Mouse (Mus musculus) hindbrain, embryonic 16.5 days (tissue): ENCODE results near the gene Tk1. TPM values are rescaled to one million over a fixed set of nuclear protein-coding genes. Genes with fewer than 3 reads are reported as not detected.

Source experiments
- ATAC-seq: fragments of 200-750 bp; cut with Nextera tagmentation; 2 replicates; pipeline ENCODE4 v1.8.0; 2017; ENCODE audit warnings: moderate TSS enrichment, moderate library complexity
- H3K27ac ChIP-seq: fragments of 300-500 bp; sonication (generic); 2 replicates; pipeline ENCODE4 v1.5.1; 2014; ENCODE audit warnings: low read depth, mild to moderate bottlenecking, control low read depth, low read length, moderate library complexity
- H3K27me3 ChIP-seq: fragments of 300-500 bp; sonication (generic); replicated peaks from 2 replicates; pipeline ENCODE4 v1.6.1; 2014; ENCODE audit warnings: low read length; ENCODE audit not compliant: control insufficient read depth, insufficient read depth
- H3K36me3 ChIP-seq: fragments of 300-500 bp; sonication (generic); 2 replicates; pipeline ENCODE4 v1.6.1; 2014; ENCODE audit warnings: mild to moderate bottlenecking, low read length, moderate library complexity, mixed read lengths; ENCODE audit not compliant: control insufficient read depth, insufficient read depth
- H3K4me1 ChIP-seq: fragments of 300-500 bp; sonication (generic); 2 replicates; pipeline ENCODE4 v1.6.1; 2014; ENCODE audit warnings: low read depth, low read length; ENCODE audit not compliant: control insufficient read depth, insufficient read depth
- H3K4me2 ChIP-seq: fragments of 300-500 bp; sonication (generic); 2 replicates; pipeline ENCODE4 v1.6.1; 2014; ENCODE audit warnings: mild to moderate bottlenecking, low read length, control low read depth, moderate library complexity
- H3K4me3 ChIP-seq: fragments of 300-500 bp; sonication (generic); 2 replicates; pipeline ENCODE4 v1.5.1; 2014; ENCODE audit warnings: mild to moderate bottlenecking, low read length, control low read depth, moderate library complexity
- H3K9ac ChIP-seq: fragments of 300-500 bp; sonication (generic); 2 replicates; pipeline ENCODE4 v1.6.1; 2014; ENCODE audit warnings: low read depth, mild to moderate bottlenecking, control low read depth, low read length, moderate library complexity
- H3K9me3 ChIP-seq: fragments of 300-500 bp; sonication (generic); 2 replicates; pipeline ENCODE4 v1.6.1; 2014; ENCODE audit warnings: mild to moderate bottlenecking, low read length, moderate library complexity; ENCODE audit not compliant: control insufficient read depth
- WGBS: fragments of 180-500 bp; shearing (Covaris S2); extraction: QIAGEN DNeasy Blood & Tissue Kit; methylation state at CpG from one replicate; pipeline ENCODE4 v1.1.7; 2014; 5-methylcytosine and 5-hydroxymethylcytosine counted together
- polyA plus RNA-seq: library from polyadenylated mRNA; unstranded; fragments of >200 nt; fragmentation: Nextera tagmentation; extraction: Ambion mirVana; gene quantifications from 2 replicates; pipeline ENCODE4 v1.2.1, GENCODE M21; 2015

The Tk1 gene
- 19.6 and 21.2 TPM in 2 replicates for polyA plus RNA-seq

- no peaks in the 10 kb centered on the region for H3K9me3 ChIP-seq
- H3K9ac ChIP-seq = peak within 1 kb of the TSS; percentile 66
- peak within 1 kb of the TSS; percentile 95 for H3K4me2 ChIP-seq
- peaks cover 42% of the 10 kb centered on the region for H3K4me1 ChIP-seq
- peak within 1 kb of the TSS; percentile 59 for H3K27ac ChIP-seq
- H3K27me3 ChIP-seq = no peaks in the 10 kb centered on the region
- WGBS = under 1% methylated on average over 34 of the region's 34 CpGs
- peak within 1 kb of the TSS; percentile 53 for H3K4me3 ChIP-seq
- no peaks in the 10 kb centered on the region for H3K36me3 ChIP-seq
- ATAC-seq = peak; percentile 34; the same call in 1 of the 2 replicates
Measured at GRCm38 (mm10) chr11:117825333-117826101, at the start of gene Tk1, which contains the start of gene Afmid. Gene Tk1, minus strand, starts transcription at chr11:117826092. Gene Afmid, plus strand, starts transcription at chr11:117825924.

- Histone ChIP-seq H3K27ac (no peak overlapping the region), H3K4me1 (peaks cover 18% of the 10 kb centered on the region), H3K9me3 (no peaks in the 10 kb centered on the region), H3K9ac (no peak overlapping the region), H3K4me3 (no peak overlapping the region), H3K4me2 (no peak overlapping the region), H3K27me3 (no peaks in the 10 kb centered on the region), H3K36me3 (no peaks in the 10 kb centered on the region)
- WGBS = 26% methylated on average over 6 of the region's 6 CpGs
- no peak for ATAC-seq
Measured at GRCm38 (mm10) chr11:117875681-117876080, 49.8 kb upstream of the Tk1 start.

GRCm38 (mm10) chr11:117874419-117874818 is 48.5 kb upstream of the Tk1 start:
- Histone ChIP-seq H3K27me3 (no peaks in the 10 kb centered on the region), H3K4me1 (peaks cover 20% of the 10 kb centered on the region), H3K4me2 (no peak overlapping the region), H3K36me3 (no peaks in the 10 kb centered on the region), H3K27ac (no peak overlapping the region), H3K4me3 (no peak overlapping the region), H3K9me3 (no peaks in the 10 kb centered on the region), H3K9ac (no peak overlapping the region)
- WGBS = 61% methylated on average over 4 of the region's 4 CpGs
- no peak for ATAC-seq

- Histone ChIP-seq H3K4me3 (peak within 1 kb of the TSS; percentile 66), H3K4me2 (peak within 1 kb of the TSS; percentile 76), H3K9me3 (no peaks in the 10 kb centered on the region), H3K9ac (peak within 1 kb of the TSS; percentile 76), H3K4me1 (peaks cover 9% of the 10 kb centered on the region), H3K27ac (peak within 1 kb of the TSS; percentile 41; the same call in 1 of the 2 replicates), H3K27me3 (no peaks in the 10 kb centered on the region), H3K36me3 (no peaks in the 10 kb centered on the region)
- 2% methylated on average over 51 of the region's 51 CpGs for WGBS
- peak; percentile 77 for ATAC-seq
Measured at GRCm38 (mm10) chr11:117872861-117873608, 47.1 kb upstream of the Tk1 start, which contains the start of gene Tha1. Gene Tha1, minus strand, starts transcription at chr11:117873481.

GRCm38 (mm10) chr11:117871911-117872584 is 46.2 kb upstream of the Tk1 start:
- peak overlapping the region; percentile 76 for H3K4me2 ChIP-seq
- no peaks in the 10 kb centered on the region for H3K36me3 ChIP-seq
- H3K9ac ChIP-seq = peak overlapping the region; percentile 76
- 62% methylated on average over 12 of the region's 12 CpGs for WGBS
- H3K9me3 ChIP-seq = no peaks in the 10 kb centered on the region
- H3K27me3 ChIP-seq = no peaks in the 10 kb centered on the region
- no peak overlapping the region for H3K27ac ChIP-seq
- no peak for ATAC-seq
- no peak overlapping the region for H3K4me3 ChIP-seq
- H3K4me1 ChIP-seq = peaks cover 7% of the 10 kb centered on the region

GRCm38 (mm10) chr11:117871376-117871775 is 45.5 kb upstream of the Tk1 start:
- Histone ChIP-seq H3K27me3 (no peaks in the 10 kb centered on the region), H3K4me2 (no peak overlapping the region), H3K9ac (no peak overlapping the region), H3K9me3 (no peaks in the 10 kb centered on the region), H3K4me1 (peaks cover 7% of the 10 kb centered on the region), H3K36me3 (no peaks in the 10 kb centered on the region), H3K4me3 (no peak overlapping the region), H3K27ac (no peak overlapping the region)
- ATAC-seq = no peak
- 76% methylated on average over 5 of the region's 5 CpGs for WGBS

GRCm38 (mm10) chr11:117870688-117871365 is 44.9 kb upstream of the Tk1 start:
- Histone ChIP-seq H3K27ac (no peak overlapping the region), H3K27me3 (no peaks in the 10 kb centered on the region), H3K9ac (0 out of 2 replicates have a peak overlapping the region, but pooled peaks have one; percentile 20), H3K9me3 (no peaks in the 10 kb centered on the region), H3K4me3 (no peak overlapping the region), H3K36me3 (no peaks in the 10 kb centered on the region), H3K4me1 (peaks cover 12% of the 10 kb centered on the region), H3K4me2 (no peak overlapping the region)
- ATAC-seq = peak; percentile 29
- WGBS = 32% methylated on average over 12 of the region's 12 CpGs

- H3K9me3 ChIP-seq = no peaks in the 10 kb centered on the region
- WGBS = 9% methylated on average over 6 of the region's 6 CpGs
- H3K27ac ChIP-seq = no peak overlapping the region
- no peaks in the 10 kb centered on the region for H3K36me3 ChIP-seq
- peaks cover 3% of the 10 kb centered on the region; the same call in 1 of the 2 replicates for H3K27me3 ChIP-seq
- peaks cover 9% of the 10 kb centered on the region for H3K4me1 ChIP-seq
- H3K4me2 ChIP-seq = no peak overlapping the region
- 0 out of 2 replicates have a peak, but pooled peaks have one; percentile 18 for ATAC-seq
- no peak overlapping the region for H3K9ac ChIP-seq
- no peak overlapping the region for H3K4me3 ChIP-seq
Measured at GRCm38 (mm10) chr11:117865988-117866387, 40.1 kb upstream of the Tk1 start.
